Mouse (Mus musculus): Measurements from ENCODE around the gene Olfr1472. TPM values are rescaled to one million over a fixed set of nuclear protein-coding genes. Genes with fewer than 3 reads are reported as not detected.
"Not testable (repeated sequence)": the region's sequence is repeated elsewhere in the genome, so short reads cannot be mapped to it uniquely, and the experiment has no call there.

Olfr1472 gene
- polyA plus RNA-seq (2012; fragmentation: generic; extraction: Trizol): not detected

DNA sequence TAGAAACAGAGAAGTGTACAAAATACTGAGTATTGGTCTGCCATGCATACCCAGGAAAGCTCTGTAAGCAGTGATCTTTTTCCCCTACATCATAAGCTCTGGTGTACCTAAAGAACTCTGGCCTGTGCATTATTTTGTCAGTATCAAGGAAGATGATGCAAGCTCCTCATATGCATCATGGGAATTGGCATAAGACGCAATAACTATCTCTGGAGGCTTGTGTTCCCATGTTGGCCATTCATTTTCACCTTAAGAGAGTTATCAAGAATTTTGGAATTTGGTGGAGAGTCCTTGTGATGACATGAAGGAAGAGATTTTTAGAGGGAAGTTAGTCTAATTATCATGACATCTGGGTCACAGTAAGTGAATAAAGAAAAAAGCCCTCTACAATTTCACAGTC is at the start of gene Olfr1472:
TSS of gene Olfr1472 (minus strand) at position 101 of the 400 bp plus-strand sequence.
- Histone ChIP-seq H3K27me3 (ENCODE audit: control insufficient read depth, insufficient read depth, insufficient read length) (no peaks in the 10 kb centered on the region), H3ac (ENCODE audit: control insufficient read depth, insufficient read length) (no peak within 1 kb of the TSS), H3K79me2 (ENCODE audit: control insufficient read depth, insufficient read depth) (no peaks in the 10 kb centered on the region), H3K4me2 (ENCODE audit: low read depth) (no peak within 1 kb of the TSS), H3K4me3 (no peak within 1 kb of the TSS), H3K36me3 (ENCODE audit: control insufficient read depth, insufficient read depth) (no peaks in the 10 kb centered on the region)
- TF ChIP-seq USF1 (IDR thresholded peaks at IDR 0.05; ENCODE audit: low read depth) (no peak), SRF (IDR thresholded peaks at IDR 0.05; ENCODE audit: control insufficient read depth, insufficient read length, low read depth) (no peak), MYOG (IDR thresholded peaks at IDR 0.05; ENCODE audit: control insufficient read depth in 1 of 3, insufficient read depth in 1 of 3, insufficient read length in 2 of 3, low read depth in 2 of 3) (no peak), TCF3 (IDR thresholded peaks at IDR 0.05; ENCODE audit: insufficient read length, low read depth) (no peak), CEBPB (IDR thresholded peaks at IDR 0.05; ENCODE audit: insufficient read depth, poor library complexity, severe bottlenecking) (no peak), POLR2AphosphoS2 (IDR thresholded peaks at IDR 0.05; ENCODE audit: insufficient read length, low read depth) (no peak), MAX (IDR thresholded peaks at IDR 0.05; ENCODE audit: low read depth) (no peak)

DNA sequence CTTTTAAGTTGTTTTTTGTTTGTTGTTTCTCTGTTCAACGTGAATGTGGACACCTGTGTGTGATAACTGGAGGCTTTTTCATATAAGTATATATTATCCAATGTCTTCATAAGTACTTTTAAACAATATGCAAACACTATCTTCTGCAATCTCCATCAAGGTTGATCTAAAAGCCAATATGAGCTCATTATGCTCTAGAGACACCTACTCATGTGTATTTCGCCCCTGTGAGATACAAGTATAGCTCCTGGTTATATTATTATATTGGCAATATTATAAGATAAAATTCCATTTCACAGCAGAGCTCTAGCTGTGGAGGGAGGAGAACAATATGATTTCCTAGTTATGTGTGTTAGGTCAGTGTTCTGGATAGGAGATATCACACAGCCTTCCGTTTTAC is 44.4 kb upstream of the Olfr1472 start, which contains the start of gene Olfr1477:
TSS of gene Olfr1477 (plus strand) at position 301 of the 400 bp plus-strand sequence.
- Histone ChIP-seq H3ac (ENCODE audit: control insufficient read depth, insufficient read length) (no peak within 1 kb of the TSS), H3K27me3 (ENCODE audit: control insufficient read depth, insufficient read depth, insufficient read length) (no peaks in the 10 kb centered on the region), H3K79me2 (ENCODE audit: control insufficient read depth, insufficient read depth) (no peaks in the 10 kb centered on the region), H3K4me2 (ENCODE audit: low read depth) (no peak within 1 kb of the TSS), H3K36me3 (ENCODE audit: control insufficient read depth, insufficient read depth) (no peaks in the 10 kb centered on the region), H3K4me3 (no peak within 1 kb of the TSS)
- TF ChIP-seq POLR2A (IDR thresholded peaks at IDR 0.05; ENCODE audit: insufficient read length, low read depth) (no peak), USF1 (IDR thresholded peaks at IDR 0.05; ENCODE audit: low read depth) (no peak), TCF3 (IDR thresholded peaks at IDR 0.05; ENCODE audit: insufficient read length, low read depth) (no peak), E2F4 (IDR thresholded peaks at IDR 0.05; ENCODE audit: insufficient read depth) (no peak), MYOG (IDR thresholded peaks at IDR 0.05; ENCODE audit: control insufficient read depth in 1 of 3, insufficient read depth in 1 of 3, insufficient read length in 2 of 3, low read depth in 2 of 3) (no peak), SRF (IDR thresholded peaks at IDR 0.05; ENCODE audit: control insufficient read depth, insufficient read length, low read depth) (no peak), CEBPB (IDR thresholded peaks at IDR 0.05; ENCODE audit: insufficient read depth, poor library complexity, severe bottlenecking) (no peak), MYOD1 (IDR thresholded peaks at IDR 0.05; ENCODE audit: control insufficient read depth in 1 of 3, insufficient read length in 2 of 3, low read depth in 2 of 3) (no peak), TCF12 (IDR thresholded peaks at IDR 0.05; ENCODE audit: insufficient read depth, poor library complexity, severe bottlenecking) (no peak), POLR2AphosphoS2 (IDR thresholded peaks at IDR 0.05; ENCODE audit: insufficient read length, low read depth) (no peak), REST (IDR thresholded peaks at IDR 0.05; ENCODE audit: insufficient read depth, insufficient read length) (no peak), MAX (IDR thresholded peaks at IDR 0.05; ENCODE audit: low read depth) (no peak)

DNA sequence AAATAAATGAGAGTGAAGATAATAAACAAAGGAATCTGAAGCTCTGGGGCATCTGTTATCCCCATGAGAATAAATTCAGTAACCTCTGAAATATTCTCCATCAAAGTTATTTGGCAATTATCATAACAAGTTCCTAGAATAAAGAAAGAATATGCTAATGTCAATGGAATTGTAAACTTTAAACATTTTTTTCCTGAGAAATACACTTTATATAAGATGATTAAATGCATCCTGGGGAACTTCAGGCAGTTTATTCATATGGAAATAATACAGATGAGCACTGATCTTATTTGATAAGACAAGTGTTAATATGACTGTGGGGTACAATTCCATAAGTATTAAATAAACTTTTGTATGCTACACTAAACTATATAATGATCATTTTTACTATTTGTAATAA is 24.2 kb upstream of the Olfr1472 start, which contains the start of gene Olfr1475:
TSS of gene Olfr1475 (minus strand) at position 101 of the 400 bp plus-strand sequence.
- Histone ChIP-seq H3K27me3 (ENCODE audit: control insufficient read depth, insufficient read depth, insufficient read length) (no peaks in the 10 kb centered on the region), H3K36me3 (ENCODE audit: control insufficient read depth, insufficient read depth) (no peaks in the 10 kb centered on the region), H3K79me2 (ENCODE audit: control insufficient read depth, insufficient read depth) (no peaks in the 10 kb centered on the region), H3K4me3 (no peak within 1 kb of the TSS), H3K4me2 (ENCODE audit: low read depth) (no peak within 1 kb of the TSS), H3ac (ENCODE audit: control insufficient read depth, insufficient read length) (no peak within 1 kb of the TSS)
- no peak for TF ChIP-seq POLR2AphosphoS2 (IDR thresholded peaks at IDR 0.05; ENCODE audit: insufficient read length, low read depth)
- TF ChIP-seq POLR2A (IDR thresholded peaks at IDR 0.05; ENCODE audit: insufficient read length, low read depth): no peak
- TF ChIP-seq TCF12 (IDR thresholded peaks at IDR 0.05; ENCODE audit: insufficient read depth, poor library complexity, severe bottlenecking): no peak
- TF ChIP-seq USF1 (IDR thresholded peaks at IDR 0.05; ENCODE audit: low read depth): no peak
- no peak for TF ChIP-seq E2F4 (IDR thresholded peaks at IDR 0.05; ENCODE audit: insufficient read depth)
- TF ChIP-seq SRF (IDR thresholded peaks at IDR 0.05; ENCODE audit: control insufficient read depth, insufficient read length, low read depth): no peak
- no peak for TF ChIP-seq MYOG (IDR thresholded peaks at IDR 0.05; ENCODE audit: control insufficient read depth in 1 of 3, insufficient read depth in 1 of 3, insufficient read length in 2 of 3, low read depth in 2 of 3)
- TF ChIP-seq CEBPB (IDR thresholded peaks at IDR 0.05; ENCODE audit: insufficient read depth, poor library complexity, severe bottlenecking): no peak
- no peak for TF ChIP-seq REST (IDR thresholded peaks at IDR 0.05; ENCODE audit: insufficient read depth, insufficient read length)
- TF ChIP-seq MYOD1 (IDR thresholded peaks at IDR 0.05; ENCODE audit: control insufficient read depth in 1 of 3, insufficient read length in 2 of 3, low read depth in 2 of 3): no peak
- TF ChIP-seq MAX (IDR thresholded peaks at IDR 0.05; ENCODE audit: low read depth): no peak

DNA sequence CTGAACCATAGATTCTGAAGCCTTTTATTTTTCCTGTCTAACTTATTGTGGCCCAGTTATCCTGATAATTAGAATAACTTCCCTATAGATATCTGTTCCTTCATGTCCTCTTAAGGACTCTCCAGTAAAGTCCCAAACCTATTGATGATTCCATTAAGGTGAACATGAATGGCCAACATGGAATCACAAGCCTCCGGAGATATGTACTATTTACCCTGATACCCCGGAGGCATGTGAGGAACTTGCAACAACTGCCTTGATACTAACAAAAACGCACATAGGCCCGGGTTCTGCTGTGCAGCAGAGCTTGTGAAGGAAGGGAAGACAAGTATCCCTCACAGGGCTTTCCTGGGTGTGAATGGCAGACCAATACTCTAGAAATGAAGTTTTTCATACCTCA is 13.4 kb upstream of the Olfr1472 start, which contains the start of gene Olfr1474:
TSS of gene Olfr1474 (plus strand) at position 301 of the 400 bp plus-strand sequence.
- H3K79me2 ChIP-seq (ENCODE audit: control insufficient read depth, insufficient read depth); H3K27me3 ChIP-seq (ENCODE audit: control insufficient read depth, insufficient read depth, insufficient read length); H3K4me2 ChIP-seq (ENCODE audit: low read depth); H3K4me3 ChIP-seq; H3ac ChIP-seq (ENCODE audit: control insufficient read depth, insufficient read length); H3K36me3 ChIP-seq (ENCODE audit: control insufficient read depth, insufficient read depth): not testable (repeated sequence)

DNA sequence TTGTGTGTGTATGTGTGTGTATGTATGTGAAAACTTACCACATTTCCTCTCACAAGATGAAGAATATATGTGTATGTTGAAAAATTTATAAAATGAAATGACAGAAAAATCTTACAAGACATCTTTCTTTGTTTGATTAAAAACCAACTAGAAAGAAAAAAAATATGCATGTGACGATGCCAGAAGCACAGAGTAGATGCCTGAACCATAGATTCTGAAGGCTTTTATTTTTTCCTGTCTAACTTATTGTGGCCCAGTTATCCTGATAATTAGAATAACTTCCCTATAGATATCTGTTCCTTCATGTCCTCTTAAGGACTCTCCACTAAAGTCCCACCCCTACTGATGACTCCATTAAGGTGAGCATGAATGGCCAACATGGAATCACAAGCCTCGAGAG is 12.8 kb downstream of the Olfr1472 start, which contains the start of gene Olfr1471:
TSS of gene Olfr1471 (plus strand) at position 301 of the 400 bp plus-strand sequence.
- not testable (repeated sequence) for H3ac ChIP-seq (ENCODE audit: control insufficient read depth, insufficient read length); H3K4me3 ChIP-seq; H3K27me3 ChIP-seq (ENCODE audit: control insufficient read depth, insufficient read depth, insufficient read length); H3K36me3 ChIP-seq (ENCODE audit: control insufficient read depth, insufficient read depth); H3K79me2 ChIP-seq (ENCODE audit: control insufficient read depth, insufficient read depth); H3K4me2 ChIP-seq (ENCODE audit: low read depth)

Measured in myocyte (in vitro differentiated cells).